Mouse (Mus musculus): ENCODE results near the gene B020031M17Rik.
"Not testable (repeated sequence)": the region's sequence is repeated elsewhere in the genome, so short reads cannot be mapped to it uniquely, and the experiment has no call there.

Gene B020031M17Rik

DNA sequence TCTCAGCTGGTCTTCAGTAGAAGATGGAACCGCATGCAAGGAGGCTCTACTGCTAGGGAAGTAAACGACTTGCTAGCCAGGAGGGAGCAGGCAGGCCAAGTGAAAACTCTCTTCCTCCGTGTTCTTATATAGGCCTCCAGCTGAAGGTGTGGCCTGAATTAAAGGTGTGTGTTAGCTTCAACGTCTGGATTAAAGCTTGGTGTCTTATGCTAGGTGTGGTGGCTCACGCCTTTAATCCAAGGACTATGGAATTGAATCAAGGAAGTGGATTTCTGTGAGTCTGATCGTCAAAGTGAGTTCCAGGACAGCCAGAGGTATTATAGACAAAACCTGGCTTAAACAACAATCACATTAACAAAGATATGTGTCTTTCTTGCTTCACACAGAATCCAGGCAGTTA is at the start of gene B020031M17Rik:
B020031M17Rik (minus strand) TSS at position 101 of the 400 bp plus-strand sequence.
- CTCF ChIA-PET, result not testable (repeated sequence)

DNA sequence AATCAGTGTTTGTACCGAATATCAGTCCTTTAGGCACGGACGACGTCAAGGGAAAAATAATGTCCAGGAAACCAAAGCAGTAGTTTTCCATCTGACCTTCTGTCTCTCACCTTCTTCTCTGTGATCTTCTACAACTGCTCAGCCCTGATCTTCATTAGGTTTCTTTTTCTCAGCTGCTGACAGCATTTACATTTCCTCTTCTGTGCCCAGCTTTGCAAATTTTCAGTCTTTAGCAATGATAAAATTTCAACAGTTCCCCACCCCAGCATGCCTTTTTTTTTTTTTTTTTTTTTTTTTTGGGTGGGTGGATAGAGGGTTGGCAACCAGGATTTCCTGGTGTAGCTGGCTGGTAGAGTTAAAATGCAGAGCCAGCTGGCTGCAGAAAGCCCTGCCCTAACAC is 48.6 kb upstream of the B020031M17Rik start:
- CTCF ChIA-PET, result not testable (repeated sequence)

DNA sequence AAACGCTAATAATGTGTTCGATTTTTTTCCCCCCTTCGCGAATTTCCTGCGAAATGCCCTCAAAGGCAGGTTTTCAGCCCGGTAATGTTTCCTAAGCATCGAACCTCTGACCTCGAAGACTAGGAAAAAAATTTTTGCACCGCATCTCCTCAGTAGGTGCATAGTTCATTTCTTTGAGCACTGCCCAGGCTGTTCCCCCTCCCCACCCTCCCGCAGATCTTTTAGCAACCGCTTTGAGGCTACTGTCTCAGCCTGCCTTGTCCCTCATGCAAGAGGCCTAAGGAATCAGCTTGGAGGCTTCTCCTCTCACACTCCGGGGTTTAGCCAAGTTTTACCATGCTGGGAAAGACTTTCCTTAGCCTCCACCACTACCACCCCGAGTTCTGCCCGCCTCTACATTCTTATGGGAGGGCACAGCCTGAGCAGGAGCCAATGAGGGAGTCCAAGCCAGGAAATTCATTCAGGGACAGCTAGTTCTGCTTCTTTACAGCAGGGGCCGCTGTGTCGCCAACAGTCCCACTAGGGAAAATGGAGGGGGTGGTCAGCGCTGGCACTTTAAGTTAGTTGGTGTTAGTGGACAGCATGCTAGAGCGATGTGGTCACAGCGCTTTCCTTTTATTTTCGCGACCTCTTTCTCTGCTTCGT is 48.0 kb upstream of the B020031M17Rik start:
- CTCF ChIA-PET, result not testable (repeated sequence)

DNA sequence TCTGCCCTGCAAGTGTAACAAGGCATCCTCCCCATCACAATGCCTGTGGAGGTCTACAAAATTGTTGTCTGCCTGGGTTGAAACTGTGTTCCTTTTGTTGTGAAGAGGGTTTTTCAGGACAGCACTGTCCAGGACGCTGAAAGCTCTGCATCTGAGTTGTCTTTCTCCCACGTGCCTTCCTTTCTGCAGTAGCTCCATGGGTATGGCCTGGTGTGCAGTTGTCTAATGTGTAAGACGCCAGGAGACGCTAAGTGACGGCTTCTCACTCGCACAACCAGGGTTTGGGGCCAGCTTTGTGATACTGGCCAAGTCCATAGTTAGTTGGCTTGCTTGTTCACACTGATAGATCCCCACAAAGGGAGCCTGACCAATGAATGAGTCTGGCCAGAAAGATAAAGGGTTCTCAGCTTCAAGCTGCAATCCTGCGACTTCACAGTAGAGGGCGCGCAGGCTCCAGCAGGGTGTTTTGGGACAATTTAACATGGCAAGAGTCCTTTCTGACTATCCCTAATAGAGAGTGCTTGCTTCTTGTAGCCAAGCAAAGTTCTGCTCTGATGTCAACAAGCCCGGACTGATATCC is 41.4 kb upstream of the B020031M17Rik start:
- CTCF ChIA-PET, result not testable (repeated sequence)

DNA sequence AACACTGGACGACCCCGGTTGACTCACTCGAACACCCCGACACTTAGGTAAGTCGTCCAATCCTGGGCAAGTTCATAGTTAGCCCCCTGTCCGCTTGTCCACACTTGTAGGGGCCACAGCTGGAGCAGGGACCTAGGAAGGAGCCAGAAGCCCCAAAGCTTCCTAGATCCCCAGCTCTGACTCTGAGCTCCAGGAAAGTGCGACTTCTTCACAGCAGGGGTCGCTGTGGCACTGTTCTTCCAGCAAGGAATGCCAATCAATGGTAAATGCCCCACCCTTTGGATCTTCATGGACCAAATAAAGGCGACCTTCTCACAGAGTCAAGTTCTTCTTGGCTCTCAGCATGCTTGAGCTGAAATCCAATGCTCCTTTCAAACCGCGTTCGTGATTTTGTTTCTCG is 40.7 kb upstream of the B020031M17Rik start:
- CTCF ChIA-PET, result not testable (repeated sequence)

DNA sequence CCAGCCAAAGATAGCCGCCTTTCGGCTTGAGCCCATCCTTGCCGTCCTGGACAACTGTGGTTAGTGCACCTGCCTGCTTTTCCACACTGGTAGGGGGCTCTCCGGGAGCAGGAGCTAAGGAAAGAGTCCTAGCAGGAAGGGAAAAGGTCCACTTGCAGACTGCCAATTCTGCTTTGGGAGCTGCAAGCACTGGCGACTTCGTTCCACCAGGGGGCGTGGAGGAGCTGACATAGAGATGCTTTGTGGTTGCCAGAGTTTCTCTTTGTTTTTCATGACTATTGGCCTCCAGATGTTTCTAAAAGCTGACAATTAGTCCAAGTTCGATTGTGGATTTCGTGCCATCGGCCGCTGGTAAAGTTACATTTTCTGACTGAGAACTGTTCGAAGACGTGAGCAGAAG is 18.6 kb upstream of the B020031M17Rik start:
- CTCF ChIA-PET, result not testable (repeated sequence)

DNA sequence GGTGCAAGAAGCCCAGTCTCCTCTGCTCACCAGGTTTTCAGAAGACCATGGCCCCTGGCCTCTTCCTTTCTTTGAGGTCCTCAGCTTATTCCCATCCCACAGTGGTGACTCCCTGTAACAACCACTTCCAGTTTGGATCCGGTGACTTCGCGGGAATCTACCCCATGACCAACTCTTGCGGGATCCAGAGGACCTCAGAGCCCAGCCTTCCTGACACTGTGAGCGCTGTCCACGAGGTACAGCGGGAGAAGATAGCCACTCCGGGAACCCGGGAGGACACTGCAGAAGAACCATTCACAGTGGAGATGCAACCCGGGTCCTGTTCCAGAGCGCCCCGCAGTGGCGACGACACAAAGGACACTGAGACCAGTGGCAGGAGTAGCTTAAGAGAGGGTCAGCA is 17.6 kb upstream of the B020031M17Rik start:
- CTCF ChIA-PET, result not testable (repeated sequence)

DNA sequence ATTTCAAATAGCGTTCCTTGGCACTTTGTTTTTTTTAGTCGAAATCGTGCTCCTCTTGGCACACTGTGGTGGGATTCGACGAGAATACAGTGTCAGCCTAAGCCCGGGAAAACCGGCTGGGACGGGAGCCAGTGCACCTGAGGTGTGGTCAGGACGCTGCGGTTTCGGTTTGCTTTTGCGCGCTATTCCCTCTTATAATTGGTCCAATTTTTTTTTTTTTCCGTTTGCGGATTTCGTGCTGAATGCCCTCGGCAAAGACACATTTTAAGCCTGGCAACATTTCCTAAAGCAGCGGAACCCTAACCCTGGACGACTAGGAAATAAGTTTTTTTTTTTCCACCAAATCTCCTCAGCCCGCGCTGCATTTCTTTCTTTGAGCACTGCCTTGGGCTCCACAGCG is 15.4 kb upstream of the B020031M17Rik start:
- CTCF ChIA-PET, result not testable (repeated sequence)

DNA sequence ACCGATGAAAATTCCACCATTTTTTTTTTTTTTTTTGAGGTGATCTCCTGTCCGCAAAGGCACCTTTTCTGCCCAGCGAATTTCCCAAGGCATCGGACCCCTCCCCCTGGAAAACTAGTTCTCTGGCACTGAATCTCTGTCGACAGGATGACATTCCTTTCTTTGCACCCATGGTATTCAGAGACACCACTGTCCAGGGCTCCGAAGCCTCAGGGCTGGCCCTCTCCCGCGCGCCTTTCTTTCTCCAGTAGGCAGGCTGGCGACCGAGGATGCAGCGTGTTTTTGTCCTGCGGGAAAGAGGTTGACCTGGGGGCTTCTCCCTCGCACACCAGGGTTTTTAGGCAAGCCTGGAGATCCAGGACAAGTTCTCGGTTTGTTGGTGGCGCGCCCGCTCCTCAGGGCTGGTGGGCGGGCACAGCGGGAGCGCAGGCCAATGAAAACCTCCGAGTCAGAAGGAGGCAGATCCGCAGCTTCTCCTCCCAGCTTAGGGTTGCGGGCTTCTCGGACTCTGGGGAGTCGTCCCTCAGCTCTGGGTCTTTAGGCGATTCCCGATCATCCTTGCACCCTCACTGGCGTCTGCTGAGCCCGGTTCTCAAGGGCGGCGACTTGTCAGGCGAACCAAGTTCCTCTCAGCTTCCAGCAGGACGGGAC is 14.8 kb upstream of the B020031M17Rik start:
- CTCF ChIA-PET, result not testable (repeated sequence)

DNA sequence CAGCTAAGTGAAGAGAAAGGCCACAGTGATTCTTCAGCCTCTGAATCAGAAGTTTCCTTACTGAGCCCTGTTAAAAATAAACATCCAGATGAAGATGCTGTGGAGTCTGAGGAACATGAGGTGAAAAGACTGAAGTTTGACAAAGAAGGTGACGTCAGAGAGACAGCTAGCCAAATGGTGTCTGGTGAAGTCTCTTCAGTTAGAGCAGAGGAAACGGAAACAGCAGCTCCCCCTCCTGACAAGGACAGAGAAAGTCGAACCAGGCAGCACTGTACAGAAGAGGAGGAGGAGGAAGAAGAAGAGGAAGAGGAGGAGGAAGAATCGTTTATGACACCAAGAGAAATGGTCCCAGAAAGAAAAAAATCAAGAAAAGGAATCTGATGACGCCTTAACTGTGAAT is 12.2 kb upstream of the B020031M17Rik start:
- CTCF ChIA-PET, result not testable (repeated sequence)

DNA sequence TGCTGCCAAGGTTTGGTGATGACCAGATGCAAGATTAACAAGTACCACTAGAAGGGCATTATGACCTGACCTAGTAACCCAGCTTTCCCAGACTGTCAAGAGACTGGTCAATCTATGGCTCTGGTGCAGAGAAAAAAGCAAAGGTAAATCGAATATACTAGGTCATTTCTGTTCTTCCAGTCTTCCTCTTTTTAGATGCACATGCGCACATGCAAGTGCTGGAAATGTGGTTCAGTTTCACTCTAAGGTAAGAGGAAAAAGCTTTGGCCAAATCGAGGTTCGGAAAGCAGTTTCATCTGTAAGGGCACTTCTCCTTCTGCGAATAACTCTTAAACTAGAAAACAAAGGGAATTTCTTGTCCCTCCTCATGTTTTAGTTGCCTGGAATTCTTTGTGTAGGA is 5.0 kb upstream of the B020031M17Rik start:
- CTCF ChIA-PET, result not testable (repeated sequence)

DNA sequence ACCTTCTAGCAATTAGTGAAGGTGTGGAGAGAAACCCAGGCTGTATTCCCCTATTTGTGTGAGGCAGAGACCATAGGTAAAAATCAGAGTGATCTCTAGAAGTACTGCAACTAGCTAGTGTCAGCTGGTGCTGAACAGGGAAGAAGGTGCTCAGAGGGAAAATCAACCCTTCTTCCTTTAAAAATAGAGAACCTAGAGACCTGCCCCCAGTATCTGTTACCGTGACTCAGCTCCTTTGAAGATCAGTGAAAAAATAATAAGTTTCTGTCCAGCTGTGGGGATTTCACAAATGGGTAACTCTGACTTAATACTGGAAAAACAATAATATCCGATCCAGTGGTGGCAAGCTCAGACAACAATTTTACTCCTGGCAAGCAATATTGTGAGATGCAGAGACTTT is 4.5 kb upstream of the B020031M17Rik start:
- CTCF ChIA-PET, result not testable (repeated sequence)

DNA sequence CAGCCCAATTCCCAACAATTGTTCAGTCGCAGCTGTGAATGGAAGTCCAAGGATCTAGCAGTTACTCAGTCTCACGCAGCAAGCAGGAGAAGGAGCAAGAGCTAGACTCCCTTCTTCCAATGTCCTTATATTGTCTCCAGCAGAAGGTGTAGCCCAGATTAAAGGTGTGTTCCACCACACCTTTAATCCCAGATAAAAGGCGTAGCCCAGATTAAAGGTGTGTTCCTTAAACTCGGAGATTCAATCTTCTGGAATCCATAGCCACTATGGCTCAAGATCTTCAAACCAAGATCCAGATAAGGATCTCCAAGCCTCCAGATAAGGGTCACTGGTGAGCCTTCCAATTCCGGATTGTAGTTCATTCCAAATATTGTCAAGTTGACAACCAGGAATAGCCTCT is 21.4 kb downstream of the B020031M17Rik start, which contains the start of gene Gm21761:
Gm21761 (minus strand) TSS at position 101 of the 400 bp plus-strand sequence.
- CTCF ChIA-PET, result not testable (repeated sequence)

DNA sequence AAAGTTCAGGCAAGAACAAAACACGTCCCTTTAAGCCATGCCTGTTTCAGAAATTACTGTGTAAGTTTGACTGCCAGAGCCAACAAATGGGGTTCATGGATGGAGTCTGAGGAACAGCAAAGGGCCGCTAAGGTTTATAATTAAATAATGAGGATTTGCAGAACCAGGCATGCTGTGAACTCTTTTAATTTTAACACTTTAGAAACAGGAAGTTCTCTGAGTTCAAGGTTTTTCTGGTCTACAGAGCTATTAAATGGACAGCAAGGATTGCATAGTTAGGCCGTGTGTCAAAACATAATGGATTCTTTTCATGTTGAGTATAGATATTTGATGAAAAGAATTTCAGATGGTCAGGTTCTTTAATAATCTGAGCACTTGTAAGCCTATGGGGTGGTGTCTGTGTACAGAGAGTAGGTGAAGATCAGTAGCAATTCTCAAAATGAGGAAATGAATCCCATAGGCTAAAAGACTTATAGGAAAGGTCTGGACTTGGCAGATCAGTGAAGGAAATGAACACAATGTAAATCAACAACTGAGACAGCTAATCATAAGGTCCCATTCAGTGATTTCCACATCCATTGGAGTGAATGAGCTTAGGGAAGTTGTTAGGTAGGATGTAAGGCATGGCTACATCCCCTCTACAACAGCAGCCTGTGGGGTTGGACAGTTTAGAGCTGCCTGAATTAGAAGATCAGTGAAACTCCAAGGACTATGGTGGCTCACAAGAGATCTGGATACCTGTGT is 25.8 kb downstream of the B020031M17Rik start:
- CTCF ChIA-PET, result not testable (repeated sequence)

DNA sequence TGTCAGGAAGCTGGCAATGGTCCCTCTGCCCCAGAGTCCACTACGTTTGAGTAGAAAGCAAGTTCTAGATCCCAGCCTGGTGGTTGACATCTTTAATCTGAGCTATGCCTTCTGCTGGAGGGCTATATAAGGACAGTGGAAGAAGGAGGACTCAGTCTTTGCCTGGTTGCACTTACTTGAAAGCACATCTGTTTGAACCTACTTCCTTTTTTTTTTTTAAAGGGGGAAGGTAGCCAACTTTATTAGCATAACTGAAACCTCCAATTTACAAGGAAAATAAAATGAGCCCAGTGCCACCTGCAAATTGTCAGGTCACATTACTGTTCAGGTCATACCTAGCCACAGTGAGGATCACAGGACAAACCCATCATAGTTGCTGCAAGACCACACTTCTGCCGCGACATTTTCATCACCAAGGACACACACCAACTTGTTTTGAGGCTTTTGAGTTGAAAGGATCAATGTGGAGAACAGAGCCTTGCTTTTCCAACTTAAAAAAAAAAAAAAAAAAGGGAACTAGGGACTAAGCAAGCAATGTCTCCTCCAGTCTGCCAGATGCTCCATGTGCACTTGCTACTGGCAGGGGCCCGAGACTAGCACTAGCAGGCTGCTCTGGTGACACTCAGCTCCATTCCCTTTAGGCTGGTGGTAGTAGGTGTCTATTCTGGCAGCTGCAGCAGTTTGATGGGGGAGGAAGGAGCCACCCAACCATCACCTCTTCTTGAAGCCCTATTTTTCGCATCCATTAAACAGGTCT is 33.5 kb downstream of the B020031M17Rik start:
- CTCF ChIA-PET, result not testable (repeated sequence)

DNA sequence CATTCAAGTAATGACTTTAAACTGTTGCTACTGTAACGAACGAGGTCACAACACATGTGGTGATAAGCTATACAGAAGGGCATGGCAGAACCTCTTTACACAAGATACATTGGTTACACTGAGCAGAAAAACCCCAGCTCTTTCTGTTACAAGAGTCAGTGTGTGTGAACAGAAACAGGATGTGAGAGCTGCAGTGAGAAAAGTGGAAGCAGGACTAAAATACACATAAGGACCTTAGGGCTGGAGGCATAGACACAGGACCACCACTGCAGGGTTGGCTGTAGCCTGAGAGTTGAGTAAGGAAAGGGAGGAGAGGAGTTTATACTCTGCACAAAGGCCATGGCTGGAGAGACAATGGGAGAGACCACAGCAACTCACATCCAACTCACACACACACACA is 34.2 kb downstream of the B020031M17Rik start:
- CTCF ChIA-PET, result not testable (repeated sequence)
